Mouse (Mus musculus) Patski (cell line): ENCODE data around the gene Rpl41. TPM values are rescaled to one million over a fixed set of nuclear protein-coding genes. Genes with fewer than 3 reads are reported as not detected.
A peak's percentile ranks its signal among the peaks of the same experiment; 100 is the strongest.

Experiments
- ATAC-seq: fragments of 100-300 bp; one replicate; pipeline ENCODE4 v1.8.0; 2021
- CTCF ChIA-PET: fragments of 350-600 bp; sonication (Branson Sonifier 250); formaldehyde crosslinking; loops from one replicate; lab custom pipeline; 2022; ENCODE audit warnings: inconsistent platforms; lab: Charles Lee
- POLR2A ChIA-PET: fragments of 350-600 bp; sonication (Branson Sonifier 250); formaldehyde crosslinking; loops from one replicate; lab custom pipeline; 2022; ENCODE audit warnings: antibody characterized with exemption, inconsistent platforms; lab: Charles Lee
- DNase-seq: peaks from one replicate; pipeline ENCODE4 v3.0.0-alpha.2; 2011; ENCODE audit warnings: low read depth, low spot score
- H3K27me3 ChIP-seq: fragments of 371-371 bp; one replicate; pipeline ENCODE4 v1.5.1; 2021
- CTCF ChIP-seq: fragments of 100-300 bp; IDR thresholded peaks from one replicate; pipeline ENCODE4 v1.5.1; 2021
- in situ Hi-C: fragments of 300-500 bp; cut with MboI; formaldehyde crosslinking; loops from 3 replicates; pipeline ENCODE4 v1.11.1; 2018; ENCODE audit warnings: low pct_unique_long_range_greater_than_20kb, mixed read lengths
- polyA plus RNA-seq: library from polyadenylated mRNA; unstranded; gene quantifications from one replicate; pipeline ENCODE4 v1.2.3, GENCODE M21; 2021

Rpl41 gene
- polyA plus RNA-seq, 1 experiment from 2014 or later, result 1,532 TPM

GRCm38 (mm10) chr10:128545570-128545898 is 3.6 kb downstream of the Rpl41 start:
- ATAC-seq (no peak), DNase-seq (no peak)
- H3K27me3 ChIP-seq, result no peaks in the 10 kb centered on the region
- in situ Hi-C loops, result loop anchor here (5.0 kb wide), 1 partner anchor 67 kb away; no protein-coding TSS in a partner anchor
- CTCF ChIA-PET, result interaction anchor here (0.7 to 3.1 kb wide), 8 partner anchors 11 to 187 kb away, joined by 3 to 14 read pairs (median 3); no protein-coding TSS in a partner anchor
- POLR2A ChIA-PET, result interaction anchor here (0.6 kb wide), 2 partner anchors 20 to 64 kb away, joined by 3 read pairs; partner anchors contain the start of gene Esyt1
- TF ChIP-seq CTCF, result no peak

GRCm38 (mm10) chr10:128544674-128545569 is 4.2 kb downstream of the Rpl41 start:
- ATAC-seq (no peak), DNase-seq (no peak)
- in situ Hi-C loops, result loop anchor here (5.0 kb wide), 1 partner anchor 67 kb away; no protein-coding TSS in a partner anchor
- no peak for TF ChIP-seq CTCF
- ChIA-PET POLR2A (interaction anchor here (0.6 kb wide), 1 partner anchor 20 kb away, joined by 3 read pairs; the partner anchor contains the start of gene Esyt1), CTCF (interaction anchor here (1.1 to 3.1 kb wide), 3 partner anchors 10 to 77 kb away, joined by 3 to 14 read pairs (median 3); no protein-coding TSS in a partner anchor)
- H3K27me3 ChIP-seq, result no peaks in the 10 kb centered on the region

GRCm38 (mm10) chr10:128544151-128544657 is 4.9 kb downstream of the Rpl41 start:
- DNase-seq (no peak), ATAC-seq (no peak)
- CTCF ChIA-PET, result no interaction called here
- no peak for TF ChIP-seq CTCF
- no peaks in the 10 kb centered on the region for H3K27me3 ChIP-seq
- in situ Hi-C loops, result no loop called here
- POLR2A ChIA-PET, result no interaction called here

GRCm38 (mm10) chr10:128543100-128543499 is 6.0 kb downstream of the Rpl41 start:
- no peak for TF ChIP-seq CTCF
- ChIA-PET CTCF (interaction anchor here (0.9 kb wide), 1 partner anchor 70 kb away, joined by 3 read pairs; no protein-coding TSS in a partner anchor), POLR2A (no interaction called here)
- DNase-seq, result no peak
- in situ Hi-C loops, result no loop called here
- ATAC-seq, result no peak
- H3K27me3 ChIP-seq, result no peaks in the 10 kb centered on the region

GRCm38 (mm10) chr10:128538340-128538870 is 10.7 kb downstream of the Rpl41 start:
- no peak for DNase-seq
- H3K27me3 ChIP-seq, result no peaks in the 10 kb centered on the region
- no peak for ATAC-seq
- ChIA-PET POLR2A (no interaction called here), CTCF (no interaction called here)
- TF ChIP-seq CTCF, result no peak
- in situ Hi-C loops, result loop anchor here (5.0 kb wide), 1 partner anchor 76 kb away; no protein-coding TSS in a partner anchor

GRCm38 (mm10) chr10:128536266-128536940 is 12.7 kb downstream of the Rpl41 start:
- no peaks in the 10 kb centered on the region for H3K27me3 ChIP-seq
- in situ Hi-C loops, result loop anchor here (5.0 kb wide), 1 partner anchor 74 kb away; no protein-coding TSS in a partner anchor
- ATAC-seq, result peak; percentile 89
- DNase-seq, result no peak
- peak; percentile 93 for TF ChIP-seq CTCF
- CTCF ChIA-PET, result interaction anchor here (1.0 to 3.0 kb wide), 6 partner anchors 10 to 201 kb away, joined by 3 to 25 read pairs (median 6); partner anchors contain the start of genes Esyt1 and Zc3h10
- POLR2A ChIA-PET, result interaction anchor here (0.6 to 1.7 kb wide), 2 partner anchors 11 to 81 kb away, joined by 3 to 5 read pairs; partner anchors contain the start of gene Esyt1

- no peak for DNase-seq
- H3K27me3 ChIP-seq, result no peaks in the 10 kb centered on the region
- in situ Hi-C loops, result loop anchor here (5.0 kb wide), 1 partner anchor 73 kb away; no protein-coding TSS in a partner anchor
- ChIA-PET POLR2A (interaction anchor here (0.6 to 1.7 kb wide), 5 partner anchors 10 to 106 kb away, joined by 3 to 5 read pairs (median 4); partner anchors contain the start of gene Esyt1), CTCF (interaction anchor here (0.9 to 3.0 kb wide), 8 partner anchors 11 to 201 kb away, joined by 3 to 25 read pairs (median 4); partner anchors contain the start of genes Ankrd52, Esyt1 and Zc3h10)
- no peak for TF ChIP-seq CTCF
- peak; percentile 11 for ATAC-seq
These were observed 13.4 kb downstream of the Rpl41 start for GRCm38 (mm10) chr10:128535624-128536265.

GRCm38 (mm10) chr10:128535206-128535605 is 13.9 kb downstream of the Rpl41 start:
- no peak for TF ChIP-seq CTCF
- ATAC-seq, result no peak
- in situ Hi-C loops, result loop anchor here (5.0 kb wide), 1 partner anchor 73 kb away; no protein-coding TSS in a partner anchor
- no peak for DNase-seq
- no peaks in the 10 kb centered on the region for H3K27me3 ChIP-seq
- CTCF ChIA-PET, result interaction anchor here (0.9 to 3.0 kb wide), 8 partner anchors 10 to 182 kb away, joined by 3 to 25 read pairs (median 4); partner anchors contain the start of genes Ankrd52, Esyt1, Myl6 and Zc3h10
- POLR2A ChIA-PET, result interaction anchor here (0.7 to 1.7 kb wide), 4 partner anchors 10 to 105 kb away, joined by 3 to 5 read pairs (median 4); partner anchors contain the start of gene Esyt1
